Mouse (Mus musculus) liver (tissue): Measurements from ENCODE around the gene Sh3pxd2b.
A peak's percentile ranks its signal among the peaks of the same experiment; 100 is the strongest.

Experiments used
- DNase-seq: peaks from one replicate; pipeline ENCODE4 v3.0.0-alpha.2; 2020; ENCODE audit warnings: mixed read lengths

The Sh3pxd2b gene

GRCm38 (mm10) chr11:32442576-32442975, 95.0 kb downstream of the Sh3pxd2b start:
- no peak for DNase-seq

DNA sequence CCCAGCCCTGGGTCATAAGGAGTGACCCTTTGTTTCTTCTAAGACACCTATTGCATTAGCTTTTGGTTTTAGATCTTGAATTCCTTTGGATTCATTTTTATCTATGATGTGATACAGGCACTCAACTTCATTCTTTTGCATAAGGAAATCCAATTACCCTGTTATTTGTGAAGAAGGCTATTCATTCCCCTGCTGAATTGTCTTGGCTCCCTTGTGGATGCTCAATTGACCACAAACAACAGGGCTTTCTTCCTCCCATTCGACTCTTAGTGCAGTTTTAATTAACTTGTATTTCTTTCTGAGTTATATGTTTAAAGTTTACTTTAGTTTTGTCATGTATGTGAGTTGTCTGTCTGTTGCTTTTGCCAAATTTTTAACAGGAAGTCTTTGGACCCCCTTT, 96.6 kb downstream of the Sh3pxd2b start:
- DNase-seq = no peak

- DNase-seq = no peak
These were observed 97.5 kb downstream of the Sh3pxd2b start for GRCm38 (mm10) chr11:32445135-32445534.

DNA sequence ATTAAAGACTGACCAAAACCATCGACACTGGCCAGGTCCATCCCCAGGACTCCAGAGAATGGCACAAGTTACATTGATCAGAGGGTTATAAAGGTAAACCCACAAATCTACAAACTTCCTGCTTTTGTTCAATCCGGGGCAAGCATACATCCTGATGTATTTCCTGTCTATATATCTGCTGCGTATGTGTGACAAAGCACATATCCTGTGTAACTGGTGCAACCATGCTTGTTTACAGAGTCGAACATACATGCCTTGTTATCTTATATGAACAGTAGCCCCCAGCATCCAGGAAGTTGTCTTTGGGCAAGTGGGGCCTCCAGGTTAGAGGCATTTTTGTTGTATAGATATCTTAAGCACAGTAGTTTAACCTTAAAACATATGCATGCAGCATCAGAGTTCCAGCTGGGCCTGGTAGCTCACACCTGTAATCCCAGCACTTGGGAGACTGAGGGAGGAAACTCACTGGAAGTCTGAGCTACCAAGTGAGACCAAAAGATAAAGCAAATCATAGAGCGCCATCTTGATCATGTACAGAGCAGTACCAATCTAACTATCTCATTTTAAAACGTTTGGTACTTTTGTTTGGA, 98.1 kb downstream of the Sh3pxd2b start:
- DNase-seq = no peak

DNA sequence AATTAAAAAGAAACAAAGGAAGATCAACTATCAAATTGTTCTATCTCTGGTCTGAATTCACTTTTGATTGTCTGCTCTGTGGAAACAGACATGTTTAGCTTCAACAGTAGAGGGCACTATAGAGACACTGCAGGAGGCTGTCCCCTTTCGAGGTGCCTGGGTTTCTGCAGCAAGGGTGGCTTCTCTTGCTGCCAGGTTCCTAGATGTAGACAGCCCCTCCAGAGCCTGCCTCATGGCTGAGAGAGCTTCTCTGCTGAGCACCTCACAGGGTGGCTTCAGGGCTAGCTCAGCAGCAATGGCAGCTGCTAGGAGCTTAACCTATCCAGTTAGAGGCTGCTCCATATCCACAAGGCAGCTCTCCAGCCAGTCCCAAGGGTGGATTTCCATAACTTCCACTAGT, 102.6 kb downstream of the Sh3pxd2b start:
- DNase-seq = peak; percentile 37

GRCm38 (mm10) chr11:32451306-32451705, 103.7 kb downstream of the Sh3pxd2b start:
- DNase-seq = no peak

- no peak for DNase-seq
These were observed 105.1 kb downstream of the Sh3pxd2b start for GRCm38 (mm10) chr11:32452745-32453144.

- no peak for DNase-seq
These were observed 105.8 kb downstream of the Sh3pxd2b start for GRCm38 (mm10) chr11:32453353-32453915.

DNA sequence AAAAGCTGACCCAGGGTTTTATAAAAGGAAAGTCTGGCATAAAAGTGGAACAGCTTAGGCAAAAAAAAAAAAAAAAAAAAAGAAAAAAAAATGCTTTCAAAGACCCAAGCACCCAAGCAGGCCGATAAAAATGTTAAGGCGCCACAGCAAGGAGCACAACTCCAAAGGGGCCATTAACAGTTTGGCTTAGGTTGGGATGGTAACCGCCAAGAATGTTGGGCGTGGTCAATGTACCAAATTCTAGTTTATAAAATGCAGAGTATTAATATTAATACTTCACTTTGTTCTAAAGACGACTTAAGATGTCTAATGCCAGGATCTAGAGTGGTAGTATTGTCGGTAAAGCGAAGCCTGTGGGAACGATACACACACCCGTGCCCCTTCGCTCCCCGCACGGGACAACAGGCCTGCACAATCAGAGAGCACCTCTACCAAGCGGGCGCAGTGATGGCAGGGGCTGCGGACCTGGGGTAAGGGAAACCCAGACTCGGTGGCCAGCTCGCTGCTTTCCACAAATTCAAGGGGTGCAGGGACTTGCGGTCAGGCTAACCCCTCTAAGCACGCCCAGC, 106.7 kb downstream of the Sh3pxd2b start:
- no peak for DNase-seq

DNA sequence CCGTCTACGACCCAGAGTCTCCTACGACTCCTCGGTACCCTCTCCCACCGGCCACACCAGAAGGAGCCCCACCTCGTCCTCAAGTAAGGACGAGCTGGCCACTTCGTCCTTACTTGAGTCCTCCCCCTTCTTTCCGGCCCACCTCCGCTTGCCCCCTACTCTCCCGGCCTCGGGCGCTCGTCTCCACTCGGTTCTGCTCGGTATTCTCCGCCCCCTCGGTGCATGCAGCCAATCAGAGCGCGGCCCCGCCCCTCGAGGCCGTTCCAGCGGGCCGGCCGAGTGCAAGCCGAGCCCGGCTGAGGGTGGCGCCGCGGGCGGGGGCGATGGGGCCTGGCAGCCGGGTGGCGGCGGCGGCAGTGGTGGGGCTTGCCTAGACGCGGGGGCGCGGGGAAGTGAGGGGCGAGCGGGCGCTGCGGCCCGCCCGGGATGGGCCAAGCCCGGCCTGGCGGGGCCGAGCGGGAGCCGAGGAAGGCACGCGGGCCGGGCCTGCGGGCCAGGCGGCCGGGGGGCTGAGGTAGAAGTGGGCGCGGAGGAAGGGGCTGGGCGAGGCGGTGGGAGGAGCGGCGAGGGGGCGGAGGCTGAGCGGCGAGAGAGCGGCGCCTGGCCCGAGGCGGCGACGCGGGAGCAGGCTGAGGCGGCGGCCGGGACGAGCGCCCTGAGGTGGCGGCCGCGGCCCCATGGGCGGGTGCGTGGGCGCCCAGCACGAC, 107.3 kb downstream of the Sh3pxd2b start, which contains the start of gene Ubtd2:
Gene Ubtd2 (plus strand): TSS at position 571 of the 707 bp plus-strand sequence.
- DNase-seq = peak; percentile 97

DNA sequence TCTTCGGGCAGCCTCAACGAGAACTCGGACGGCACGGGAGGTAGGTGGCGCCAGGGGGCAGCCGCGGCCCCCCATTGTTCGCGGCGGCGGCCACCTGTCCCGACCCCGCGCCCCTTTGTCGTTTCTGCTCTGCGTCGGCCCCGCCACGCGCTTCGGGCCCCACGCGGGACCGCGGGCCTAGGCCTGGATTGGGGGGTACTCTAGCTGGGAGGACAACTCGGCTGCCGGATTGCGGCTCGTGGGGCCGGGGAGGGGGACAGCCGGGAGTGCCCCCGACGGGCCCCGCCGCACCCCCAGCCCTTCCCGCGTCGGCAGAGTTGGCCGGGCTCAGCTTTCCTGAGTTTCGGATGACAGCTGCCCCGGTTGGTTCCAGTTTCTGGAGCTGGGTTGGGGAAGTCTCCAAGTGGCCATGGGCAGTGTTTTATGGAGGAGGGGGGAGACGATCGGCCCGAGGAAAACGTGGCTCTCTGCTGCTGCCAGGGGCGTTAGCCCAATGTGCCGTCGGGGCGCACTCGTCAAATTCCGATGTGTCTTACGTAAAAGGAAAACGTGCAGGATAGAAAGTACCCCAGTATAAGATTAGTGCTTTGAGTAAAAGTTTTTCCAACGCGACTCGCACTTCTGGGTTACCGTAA, 108.0 kb downstream of the Sh3pxd2b start:
- DNase-seq = peak; percentile 23

DNA sequence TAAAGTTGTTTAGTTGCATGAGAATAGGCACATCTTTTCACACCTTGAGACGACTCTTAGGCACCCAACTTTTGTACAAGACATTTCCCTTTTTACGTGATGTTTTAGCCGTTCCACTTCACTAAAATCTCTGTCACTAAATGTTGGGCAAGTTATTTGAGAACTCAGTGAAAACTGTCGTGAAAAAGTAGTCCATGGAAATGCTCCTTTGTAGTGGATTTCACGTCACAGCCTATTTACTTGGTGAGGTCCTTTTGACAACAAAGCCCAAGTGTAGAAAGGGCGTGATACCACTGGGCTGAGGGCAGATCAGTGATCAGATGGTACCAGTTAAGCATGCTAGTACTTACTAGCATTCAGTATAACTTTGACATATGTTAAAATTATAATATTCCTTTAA, 108.7 kb downstream of the Sh3pxd2b start:
- no peak for DNase-seq

GRCm38 (mm10) chr11:32464282-32464681, 116.7 kb downstream of the Sh3pxd2b start:
- DNase-seq = no peak

DNA sequence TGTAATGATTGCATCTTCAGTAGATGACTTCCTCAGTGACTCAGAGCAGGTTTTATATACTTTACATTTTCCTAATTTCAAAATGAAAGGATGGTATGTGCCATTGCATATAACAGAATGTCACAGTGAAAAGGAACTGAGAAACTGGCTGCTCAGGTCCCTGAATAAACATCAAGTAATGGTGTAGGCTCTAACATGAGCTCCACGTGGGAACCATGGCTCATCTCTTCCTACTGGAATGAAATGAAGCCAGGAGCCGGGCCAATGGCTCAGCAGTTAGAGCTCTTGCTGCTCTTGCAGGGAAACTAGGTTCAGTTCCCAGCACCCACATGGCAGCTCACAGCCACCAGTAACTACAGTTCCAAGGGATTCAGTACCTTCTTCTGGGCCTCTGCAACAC, 124.3 kb downstream of the Sh3pxd2b start:
- no peak for DNase-seq

DNA sequence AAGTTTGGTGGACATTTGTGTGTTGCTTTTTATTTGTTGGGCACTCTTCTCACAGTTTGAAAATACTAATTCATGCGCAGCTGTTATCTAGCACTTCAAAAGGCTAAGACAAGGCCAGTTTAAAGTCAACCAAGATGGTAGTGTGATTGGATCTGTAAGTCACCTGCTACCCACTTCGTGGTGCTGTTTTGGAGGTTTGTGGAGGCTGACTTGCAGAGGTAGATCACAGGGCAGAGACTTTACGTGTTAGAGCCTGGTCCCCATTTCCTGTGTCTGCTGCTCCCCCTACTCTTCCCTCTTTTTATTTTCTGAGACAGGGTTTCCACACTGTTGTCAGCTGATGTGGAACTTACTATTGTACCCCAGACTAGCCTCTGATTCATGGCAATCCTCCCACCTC, 127.1 kb downstream of the Sh3pxd2b start:
- DNase-seq = no peak

- DNase-seq = no peak
These were observed 128.0 kb downstream of the Sh3pxd2b start for GRCm38 (mm10) chr11:32475487-32476236.
